Mouse (Mus musculus) forebrain, embryonic 11.5 days (tissue): ENCODE measurements around the gene Acsbg2. TPM values are rescaled to one million over a fixed set of nuclear protein-coding genes. Genes with fewer than 3 reads are reported as not detected.

Experiments
- ATAC-seq: fragments of 200-750 bp; cut with Nextera tagmentation; replicated peaks from 2 replicates; pipeline ENCODE4 v1.8.0; 2017; ENCODE audit warnings: moderate TSS enrichment; ENCODE audit not compliant: low FRiP score
- DNase-seq: peaks from one replicate; pipeline ENCODE4 v3.0.0-alpha.2; 2017; ENCODE audit warnings: low spot score
- H3K27ac ChIP-seq: fragments of 300-500 bp; sonication (generic); 2 replicates; pipeline ENCODE4 v1.5.1; 2014; ENCODE audit warnings: low read depth, low read length
- H3K27me3 ChIP-seq: fragments of 300-500 bp; sonication (generic); 2 replicates; pipeline ENCODE4 v1.6.1; 2014; ENCODE audit warnings: mild to moderate bottlenecking, low read length, mixed read lengths; ENCODE audit not compliant: control insufficient read depth, insufficient read depth
- H3K36me3 ChIP-seq: fragments of 300-500 bp; sonication (generic); 2 replicates; pipeline ENCODE4 v1.6.1; 2014; ENCODE audit warnings: mild to moderate bottlenecking, low read length, moderate library complexity, mixed read lengths; ENCODE audit not compliant: control insufficient read depth, insufficient read depth
- H3K4me1 ChIP-seq: fragments of 300-500 bp; sonication (generic); replicated peaks from 2 replicates; pipeline ENCODE4 v1.6.1; 2014; ENCODE audit warnings: low read length, mixed read lengths; ENCODE audit not compliant: control insufficient read depth, insufficient read depth
- H3K4me2 ChIP-seq: fragments of 300-500 bp; sonication (generic); 2 replicates; pipeline ENCODE4 v1.6.1; 2014; ENCODE audit warnings: low read depth, mild to moderate bottlenecking, low read length, moderate library complexity, mixed read lengths; ENCODE audit not compliant: severe bottlenecking
- H3K4me3 ChIP-seq: fragments of 300-500 bp; sonication (generic); 2 replicates; pipeline ENCODE4 v1.5.1; 2014; ENCODE audit warnings: low read depth, low read length
- H3K9ac ChIP-seq: fragments of 300-500 bp; sonication (generic); 2 replicates; pipeline ENCODE4 v1.6.1; 2014; ENCODE audit warnings: low read length
- H3K9me3 ChIP-seq: fragments of 300-500 bp; sonication (generic); 2 replicates; pipeline ENCODE4 v1.6.1; 2016; ENCODE audit warnings: low read length, mixed read lengths; ENCODE audit not compliant: control insufficient read depth
- WGBS: fragments of 180-500 bp; shearing (Covaris S2); extraction: QIAGEN DNeasy Blood & Tissue Kit; methylation state at CpG from one replicate; pipeline ENCODE4 v1.1.7; 2014; 5-methylcytosine and 5-hydroxymethylcytosine counted together
- polyA plus RNA-seq: library from polyadenylated mRNA; unstranded; fragments of >200 nt; fragmentation: Nextera tagmentation; extraction: Ambion mirVana; gene quantifications from 2 replicates; pipeline ENCODE4 v1.2.1, GENCODE M21; 2014

The Acsbg2 gene
- polyA plus RNA-seq, 1 experiment from 2014 or later: not detected

DNA sequence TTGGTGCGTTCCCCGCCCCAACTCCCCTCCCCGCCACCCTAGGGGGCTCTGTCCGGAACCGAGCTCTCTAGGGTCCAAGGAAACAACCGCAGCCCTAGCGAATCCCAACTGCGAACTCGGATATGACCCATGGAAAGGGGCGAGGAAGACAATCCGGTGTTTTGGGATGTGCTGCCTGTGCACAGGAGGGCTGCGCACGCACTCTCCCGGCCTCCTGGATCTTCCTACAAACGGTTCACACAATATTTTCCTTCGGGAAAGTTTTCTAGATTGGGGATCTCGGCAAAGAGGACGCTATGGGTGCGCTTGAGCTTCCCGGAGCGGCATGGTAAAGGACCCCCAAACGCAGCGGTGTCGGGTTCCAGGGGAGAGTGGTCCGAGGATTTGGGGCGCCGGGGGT lies 44.5 kb downstream of the Acsbg2 start:
- H3K36me3 ChIP-seq: no peaks in the 10 kb centered on the region
- peak overlapping the region; percentile 64 for H3K4me2 ChIP-seq
- no peak overlapping the region for H3K27ac ChIP-seq
- peak overlapping the region; percentile 67; the same call in 1 of the 2 replicates for H3K9ac ChIP-seq
- no peaks in the 10 kb centered on the region for H3K9me3 ChIP-seq
- H3K4me1 ChIP-seq: peaks cover 7% of the 10 kb centered on the region; the same call in 1 of the 2 replicates
- peak; percentile 69 for DNase-seq
- H3K4me3 ChIP-seq: peak overlapping the region; percentile 64
- WGBS: 1% methylated on average over 27 of the region's 27 CpGs
- H3K27me3 ChIP-seq: no peaks in the 10 kb centered on the region
- no peak for ATAC-seq

- Histone ChIP-seq H3K9me3 (no peaks in the 10 kb centered on the region), H3K9ac (peak overlapping the region; percentile 2; the same call in 1 of the 2 replicates), H3K27ac (no peak overlapping the region), H3K4me3 (peak overlapping the region; percentile 64), H3K4me1 (peaks cover 7% of the 10 kb centered on the region; the same call in 1 of the 2 replicates), H3K27me3 (no peaks in the 10 kb centered on the region), H3K4me2 (peak overlapping the region; percentile 64), H3K36me3 (no peaks in the 10 kb centered on the region)
- DNase-seq: no peak
- no peak for ATAC-seq
- WGBS: 26% methylated on average over 11 of the region's 11 CpGs
Observed at GRCm38 (mm10) chr17:56829171-56829570, 45.1 kb downstream of the Acsbg2 start.

- Histone ChIP-seq H3K27me3 (no peaks in the 10 kb centered on the region), H3K4me2 (no peak overlapping the region), H3K4me1 (peaks cover 7% of the 10 kb centered on the region; the same call in 1 of the 2 replicates), H3K27ac (no peak overlapping the region), H3K9me3 (no peaks in the 10 kb centered on the region), H3K36me3 (no peaks in the 10 kb centered on the region), H3K9ac (no peak overlapping the region), H3K4me3 (no peak overlapping the region)
- DNase-seq (no peak), ATAC-seq (no peak)
- 89% methylated on average over 2 of the region's 2 CpGs for WGBS
Observed at GRCm38 (mm10) chr17:56826718-56827117, 47.5 kb downstream of the Acsbg2 start.

DNA sequence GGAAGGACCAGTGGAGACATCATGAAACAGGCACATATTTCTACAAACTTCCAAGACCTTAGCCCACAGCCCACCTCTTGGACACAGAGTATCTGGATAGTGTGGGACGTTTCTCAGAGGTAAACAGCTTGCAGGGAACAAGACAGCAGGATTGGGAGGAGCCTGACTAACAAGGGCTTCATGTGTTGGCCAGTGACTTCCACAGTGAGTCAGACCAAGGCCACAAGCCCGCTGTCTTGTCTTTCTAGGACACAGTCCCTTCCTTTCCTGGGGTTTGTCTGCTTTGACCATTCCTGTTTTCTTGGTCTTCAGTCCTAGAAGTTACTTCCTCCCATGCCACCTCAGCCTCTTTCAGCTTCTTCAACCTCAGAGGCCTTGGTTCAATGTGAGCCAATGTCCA lies 50.9 kb downstream of the Acsbg2 start:
- no peaks in the 10 kb centered on the region for H3K9me3 ChIP-seq
- no peak for ATAC-seq
- WGBS: 65% methylated on average over 2 of the region's 2 CpGs

GRCm38 (mm10) chr17:56822380-56822779 lies 51.9 kb downstream of the Acsbg2 start:
- no peaks in the 10 kb centered on the region for H3K27me3 ChIP-seq
- no peak overlapping the region for H3K4me3 ChIP-seq
- no peak overlapping the region for H3K27ac ChIP-seq
- no peaks in the 10 kb centered on the region for H3K36me3 ChIP-seq
- H3K4me2 ChIP-seq: no peak overlapping the region
- 91% methylated on average over 2 of the region's 2 CpGs for WGBS
- DNase-seq (no peak), ATAC-seq (no peak)
- no peak overlapping the region for H3K9ac ChIP-seq
- H3K4me1 ChIP-seq: no peaks in the 10 kb centered on the region
- H3K9me3 ChIP-seq: no peaks in the 10 kb centered on the region

More for the DNA sequence above, 50.9 kb downstream of the Acsbg2 start:
- Histone ChIP-seq H3K27ac (no peak overlapping the region), H3K36me3 (no peaks in the 10 kb centered on the region), H3K9ac (no peak overlapping the region), H3K4me2 (no peak overlapping the region), H3K4me3 (no peak overlapping the region), H3K4me1 (no peaks in the 10 kb centered on the region), H3K27me3 (no peaks in the 10 kb centered on the region)
- no peak for DNase-seq

DNA sequence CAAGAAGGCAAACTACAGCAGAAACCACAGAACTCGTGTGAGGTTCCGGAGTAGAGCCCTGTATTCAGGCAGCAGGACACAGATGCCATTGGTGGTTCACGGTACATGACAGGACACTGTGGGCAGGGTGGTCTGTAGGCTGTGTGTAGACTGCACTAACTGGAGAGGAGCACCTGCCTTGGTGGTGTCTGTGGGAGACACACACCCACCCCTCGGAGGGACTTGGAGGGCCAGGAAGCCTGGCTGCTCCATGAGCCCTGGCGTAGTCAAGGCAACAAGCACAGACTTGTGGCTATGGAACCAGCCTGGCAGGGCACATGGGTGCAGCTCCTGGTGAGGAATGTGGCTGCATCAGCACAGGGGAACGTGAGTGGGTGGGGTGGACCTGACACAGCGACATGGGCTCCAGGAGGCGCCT lies 54.5 kb downstream of the Acsbg2 start:
- no peak for DNase-seq
- H3K4me3 ChIP-seq: no peak overlapping the region
- H3K27ac ChIP-seq: no peak overlapping the region
- H3K9ac ChIP-seq: no peak overlapping the region
- H3K4me1 ChIP-seq: peaks cover 10% of the 10 kb centered on the region
- ATAC-seq: no peak
- H3K4me2 ChIP-seq: no peak overlapping the region
- no peaks in the 10 kb centered on the region for H3K9me3 ChIP-seq
- H3K36me3 ChIP-seq: no peaks in the 10 kb centered on the region
- H3K27me3 ChIP-seq: no peaks in the 10 kb centered on the region
- WGBS: 85% methylated on average over 8 of the region's 8 CpGs

GRCm38 (mm10) chr17:56819032-56819545 lies 55.2 kb downstream of the Acsbg2 start:
- Histone ChIP-seq H3K4me1 (peaks cover 11% of the 10 kb centered on the region), H3K36me3 (no peaks in the 10 kb centered on the region), H3K9me3 (no peaks in the 10 kb centered on the region), H3K27ac (no peak overlapping the region), H3K4me3 (no peak overlapping the region), H3K27me3 (no peaks in the 10 kb centered on the region), H3K4me2 (no peak overlapping the region), H3K9ac (no peak overlapping the region)
- 60% methylated on average over 6 of the region's 6 CpGs for WGBS
- no peak for ATAC-seq
- DNase-seq: no peak

GRCm38 (mm10) chr17:56818067-56818636 lies 56.1 kb downstream of the Acsbg2 start:
- DNase-seq: no peak
- peaks cover 16% of the 10 kb centered on the region for H3K4me1 ChIP-seq

GRCm38 (mm10) chr17:56815057-56815345 lies 59.2 kb downstream of the Acsbg2 start:
- Histone ChIP-seq H3K27me3 (no peaks in the 10 kb centered on the region), H3K4me2 (peak overlapping the region; percentile 26), H3K27ac (peak overlapping the region; percentile 90), H3K4me1 (peaks cover 35% of the 10 kb centered on the region), H3K9me3 (no peaks in the 10 kb centered on the region), H3K4me3 (no peak overlapping the region), H3K36me3 (no peaks in the 10 kb centered on the region), H3K9ac (peak overlapping the region; percentile 9; the same call in 1 of the 2 replicates)
- WGBS: 56% methylated on average over 3 of the region's 3 CpGs
- ATAC-seq (no peak), DNase-seq (no peak)

More at GRCm38 (mm10) chr17:56818067-56818636, 56.1 kb downstream of the Acsbg2 start:
- no peak for ATAC-seq
- 30% methylated on average over 11 of the region's 11 CpGs for WGBS
- no peak overlapping the region for H3K4me3 ChIP-seq
- H3K27me3 ChIP-seq: no peaks in the 10 kb centered on the region
- no peaks in the 10 kb centered on the region for H3K36me3 ChIP-seq
- H3K9me3 ChIP-seq: no peaks in the 10 kb centered on the region
- no peak overlapping the region for H3K4me2 ChIP-seq
- H3K27ac ChIP-seq: no peak overlapping the region
- no peak overlapping the region for H3K9ac ChIP-seq
